Mouse (Mus musculus) fat pad, adult 2 months (tissue): ENCODE results near the gene Cmip.
A peak's percentile ranks its signal among the peaks of the same experiment; 100 is the strongest.

ENCODE experiments used
- DNase-seq: peaks from one replicate; pipeline ENCODE4 v3.0.0-alpha.2; 2011; ENCODE audit warnings: low read depth, low spot score; ENCODE audit errors: extremely low read depth

Cmip gene

GRCm38 (mm10) chr8:117372070-117372469 is 115.2 kb downstream of the Cmip start:
- no peak for DNase-seq

- DNase-seq = peak; percentile 76
Observed at GRCm38 (mm10) chr8:117373001-117373428, 116.2 kb downstream of the Cmip start.

GRCm38 (mm10) chr8:117374087-117374486 is 117.2 kb downstream of the Cmip start:
- DNase-seq = no peak

GRCm38 (mm10) chr8:117376997-117377396 is 120.1 kb downstream of the Cmip start:
- DNase-seq = no peak

GRCm38 (mm10) chr8:117378625-117379024 is 121.8 kb downstream of the Cmip start:
- DNase-seq = no peak

- DNase-seq = no peak
Observed at GRCm38 (mm10) chr8:117379131-117379530, 122.3 kb downstream of the Cmip start.

- DNase-seq = no peak
Observed at GRCm38 (mm10) chr8:117380796-117381195, 123.9 kb downstream of the Cmip start.

GRCm38 (mm10) chr8:117386142-117386541 is 129.3 kb downstream of the Cmip start:
- DNase-seq = no peak

- DNase-seq = no peak
Observed at GRCm38 (mm10) chr8:117387642-117388041, 130.8 kb downstream of the Cmip start.

- no peak for DNase-seq
Observed at GRCm38 (mm10) chr8:117388370-117388769, 131.5 kb downstream of the Cmip start.

GRCm38 (mm10) chr8:117393853-117394252 is 137.0 kb downstream of the Cmip start:
- peak; percentile 64 for DNase-seq

- no peak for DNase-seq
Observed at GRCm38 (mm10) chr8:117395055-117395454, 138.2 kb downstream of the Cmip start.

GRCm38 (mm10) chr8:117396884-117397283 is 140.0 kb downstream of the Cmip start:
- peak; percentile 68 for DNase-seq

- DNase-seq = no peak
Observed at GRCm38 (mm10) chr8:117397751-117398150, 140.9 kb downstream of the Cmip start.

- DNase-seq = no peak
Observed at GRCm38 (mm10) chr8:117399229-117399628, 142.4 kb downstream of the Cmip start.

GRCm38 (mm10) chr8:117400820-117401219 is 144.0 kb downstream of the Cmip start:
- DNase-seq = no peak

- DNase-seq = no peak
Observed at GRCm38 (mm10) chr8:117401880-117402279, 145.0 kb downstream of the Cmip start.

GRCm38 (mm10) chr8:117402911-117403704 is 146.2 kb downstream of the Cmip start:
- no peak for DNase-seq

GRCm38 (mm10) chr8:117403705-117404476 is 147.0 kb downstream of the Cmip start:
- DNase-seq = no peak

GRCm38 (mm10) chr8:117406081-117406480 is 149.2 kb downstream of the Cmip start:
- no peak for DNase-seq

GRCm38 (mm10) chr8:117408634-117409033 is 151.8 kb downstream of the Cmip start:
- no peak for DNase-seq

- no peak for DNase-seq
Observed at GRCm38 (mm10) chr8:117409056-117409455, 152.2 kb downstream of the Cmip start.
